Mouse (Mus musculus): Measurements from ENCODE around the gene Fastkd1. TPM values are rescaled to one million over a fixed set of nuclear protein-coding genes. Genes with fewer than 3 reads are reported as not detected.
"Not testable (repeated sequence)": the region's sequence is repeated elsewhere in the genome, so short reads cannot be mapped to it uniquely, and the experiment has no call there.

The Fastkd1 gene
- polyA plus RNA-seq, 1 experiment from 2014 or later, result 3.8 TPM

- H3K27ac ChIP-seq, result no peak overlapping the region
- WGBS (ENCODE audit: missing documents), result 92% methylated on average over 11 of the region's 11 CpGs
- H3K4me3 ChIP-seq (ENCODE audit: inconsistent target), result no peak overlapping the region
- no peaks in the 10 kb centered on the region for H3K79me2 ChIP-seq (ENCODE audit: inconsistent target)
- H3K36me3 ChIP-seq (ENCODE audit: inconsistent target), result no peaks in the 10 kb centered on the region
These were observed 68.2 kb downstream of the Fastkd1 start for GRCm38 (mm10) chr2:69644968-69645617.

GRCm38 (mm10) chr2:69640100-69640499, 73.2 kb downstream of the Fastkd1 start:
- H3K27ac ChIP-seq, result no peak overlapping the region
- H3K4me3 ChIP-seq (ENCODE audit: inconsistent target), result no peak overlapping the region
- H3K79me2 ChIP-seq (ENCODE audit: inconsistent target), result no peaks in the 10 kb centered on the region
- WGBS (ENCODE audit: missing documents), result 71% methylated on average over 10 of the region's 10 CpGs
- H3K36me3 ChIP-seq (ENCODE audit: inconsistent target), result no peaks in the 10 kb centered on the region

DNA sequence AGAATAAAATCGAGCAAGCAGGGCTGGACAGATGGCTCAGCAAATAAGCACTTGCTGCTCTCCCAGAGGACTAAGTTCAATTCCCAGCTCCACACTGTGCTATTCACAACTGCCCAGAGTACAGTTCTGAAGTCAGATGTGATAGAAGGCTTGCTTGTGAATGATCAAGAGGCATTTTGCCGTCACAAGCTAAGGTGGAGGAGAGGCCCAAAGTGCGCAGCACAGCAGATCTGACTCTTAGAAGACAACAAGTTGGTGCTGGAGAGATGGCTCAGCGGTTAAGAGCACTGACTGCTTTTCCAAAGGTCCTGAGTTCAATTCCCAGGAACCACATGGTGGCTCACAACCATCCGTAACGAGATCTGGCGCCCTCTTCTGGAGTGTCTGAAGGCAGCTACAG, 75.3 kb downstream of the Fastkd1 start:
- 91% methylated on average over 7 of the region's 7 CpGs for WGBS (ENCODE audit: missing documents)
- not testable (repeated sequence) for H3K36me3 ChIP-seq (ENCODE audit: inconsistent target); H3K27ac ChIP-seq; H3K4me3 ChIP-seq (ENCODE audit: inconsistent target); H3K79me2 ChIP-seq (ENCODE audit: inconsistent target)

Other genes with a start within 250 kb of the Fastkd1 start
- gene Lrp2, start 127.5 kb downstream of the Fastkd1 start, polyA plus RNA-seq (2018), result not detected in 3 replicates
- 5.6 to 6.1 TPM (median 6.1 TPM) in 3 replicates for gene Bbs5, start 66.3 kb downstream of the Fastkd1 start, polyA plus RNA-seq (2018)
- gene Klhl41, start 43.4 kb downstream of the Fastkd1 start, polyA plus RNA-seq (2018), result not detected in 3 replicates
- 44.1 to 115 TPM (median 49.1 TPM) in 3 replicates for gene Ppig, start 9.0 kb upstream of the Fastkd1 start, polyA plus RNA-seq (2018)
- 0.80 to 2.7 TPM (median 1.7 TPM) in 3 replicates for gene Ccdc173, start 76.1 kb upstream of the Fastkd1 start, polyA plus RNA-seq (2018)
- gene Phospho2, start 76.1 kb upstream of the Fastkd1 start, polyA plus RNA-seq (2018), result 16.3 to 24.3 TPM (median 21.6 TPM) in 3 replicates
- 0.16 to 2.4 TPM (median 0.76 TPM) in 3 replicates for gene Klhl23, start 108.4 kb upstream of the Fastkd1 start, polyA plus RNA-seq (2018)
- gene Ssb, start 148.0 kb upstream of the Fastkd1 start, polyA plus RNA-seq (2018), result 106 to 279 TPM (median 166 TPM) in 3 replicates
- gene Mettl5, start 172.1 kb upstream of the Fastkd1 start, polyA plus RNA-seq (2018), result 11.2 to 15.3 TPM (median 12.5 TPM) in 3 replicates
- 25.6 to 30.6 TPM (median 27.3 TPM) in 3 replicates for gene Ubr3, start 183.7 kb upstream of the Fastkd1 start, polyA plus RNA-seq (2018)

Measured in macrophage (primary cell).